Mouse (Mus musculus) activated CD4-positive, CD25-positive, alpha-beta regulatory T cell, adult 4 months (primary cell): ENCODE data around the gene Caln1. TPM values are rescaled to one million over a fixed set of nuclear protein-coding genes. Genes with fewer than 3 reads are reported as not detected.
"Not testable (repeated sequence)": the region's sequence is repeated elsewhere in the genome, so short reads cannot be mapped to it uniquely, and the experiment has no call there.

Experiments used
- ATAC-seq: one replicate; pipeline ENCODE4 v1.8.0; 2017
- polyA plus RNA-seq, 2 experiments: library from polyadenylated mRNA; unstranded; fragments of 100-300 nt; shearing (Covaris generic); gene quantifications; one replicate each; pipeline ENCODE4 v1.2.1; 2017

Gene Caln1
- polyA plus RNA-seq, 2 experiments from 2014 or later: not detected

DNA sequence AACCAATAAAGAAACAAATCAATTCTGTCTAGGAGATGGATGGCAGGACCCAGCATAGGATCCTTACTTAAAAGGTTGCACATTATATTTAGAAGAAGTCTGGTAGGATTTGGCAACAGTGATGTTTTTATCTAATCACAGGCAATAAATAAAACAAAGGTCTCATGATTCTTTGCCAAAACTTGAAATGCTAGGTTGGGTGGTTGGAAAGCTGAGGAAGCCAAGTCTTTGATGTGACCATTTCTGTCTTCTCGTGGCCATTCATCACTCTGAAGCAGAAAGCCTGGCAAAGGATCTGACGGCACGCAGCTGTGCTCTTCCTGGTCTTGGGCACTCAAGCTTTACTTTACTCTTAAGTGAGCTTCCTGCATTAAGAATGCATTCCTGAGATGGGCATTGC lies 193.9 kb downstream of the Caln1 start:
- no peak for ATAC-seq

GRCm38 (mm10) chr5:130566002-130566401 lies 196.7 kb downstream of the Caln1 start:
- no peak for ATAC-seq

- ATAC-seq: no peak
Observed at GRCm38 (mm10) chr5:130577581-130577980, 208.3 kb downstream of the Caln1 start.

- no peak for ATAC-seq
Observed at GRCm38 (mm10) chr5:130584042-130584441, 214.8 kb downstream of the Caln1 start.

DNA sequence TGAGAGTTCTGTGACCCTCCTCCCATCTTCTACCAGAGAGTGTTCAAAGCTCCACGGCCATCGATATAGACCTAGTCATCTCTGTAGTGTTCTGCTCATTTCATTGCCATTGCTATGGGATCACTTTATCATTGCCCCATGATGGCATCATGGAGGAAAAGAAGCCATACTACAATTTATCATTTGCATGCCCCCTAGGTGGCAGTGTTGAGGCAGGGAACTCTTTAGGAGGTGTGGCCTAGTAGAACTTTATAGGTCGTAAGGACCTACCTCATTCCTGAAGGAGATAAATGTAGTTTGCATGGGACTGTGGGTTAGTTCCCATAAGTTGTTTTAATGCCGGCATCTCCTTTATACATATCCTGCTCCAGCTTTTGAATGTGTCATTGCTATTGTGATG lies 217.0 kb downstream of the Caln1 start:
- no peak for ATAC-seq

DNA sequence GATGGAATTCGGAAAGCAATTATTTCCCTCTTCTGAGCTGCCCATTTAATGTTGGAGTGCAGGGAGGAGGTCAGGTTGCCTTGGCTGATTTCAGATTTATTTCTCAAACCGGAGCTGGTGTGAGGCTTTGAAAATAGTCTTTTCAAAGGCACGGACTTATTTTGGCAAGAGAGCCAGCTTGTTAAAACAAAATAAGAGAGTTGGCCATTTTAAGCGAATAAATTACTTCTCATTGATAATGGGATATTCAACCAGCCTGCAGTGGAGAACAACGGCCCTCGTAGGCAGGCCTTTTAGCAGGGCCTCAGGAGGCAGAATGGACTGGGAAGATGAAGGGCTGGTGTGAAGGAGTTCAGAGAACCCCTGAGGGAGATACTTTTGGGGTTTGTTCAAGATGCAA lies 227.3 kb downstream of the Caln1 start:
- no peak for ATAC-seq

DNA sequence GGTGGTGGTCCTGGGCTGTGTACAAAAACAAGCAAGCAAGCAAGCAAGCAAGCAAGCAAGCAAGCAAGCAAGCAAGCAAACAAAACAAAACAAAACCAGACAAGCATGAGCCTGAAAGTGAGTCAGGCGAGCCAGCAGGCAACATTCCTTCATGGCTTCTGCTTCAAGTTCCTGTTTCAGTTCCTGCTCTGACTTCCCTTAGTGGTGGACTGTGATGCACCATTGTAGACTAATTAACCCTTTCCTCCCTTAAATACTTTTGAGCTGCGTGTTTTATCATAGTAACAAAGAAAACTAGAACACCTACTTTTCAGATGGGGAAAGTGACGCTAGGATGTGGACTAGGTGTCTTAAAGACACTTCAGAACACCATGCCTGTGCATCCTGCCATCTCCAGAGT lies 244.4 kb downstream of the Caln1 start:
- ATAC-seq: no peak

- ATAC-seq: no peak
Observed at GRCm38 (mm10) chr5:130614209-130614608, 245.0 kb downstream of the Caln1 start.

GRCm38 (mm10) chr5:130620060-130620459 lies 250.8 kb downstream of the Caln1 start:
- no peak for ATAC-seq

GRCm38 (mm10) chr5:130623206-130623605 lies 254.0 kb downstream of the Caln1 start:
- no peak for ATAC-seq

- ATAC-seq: no peak
Observed at GRCm38 (mm10) chr5:130627800-130628199, 258.5 kb downstream of the Caln1 start.

- ATAC-seq: no peak
Observed at GRCm38 (mm10) chr5:130635397-130635796, 266.1 kb downstream of the Caln1 start.

DNA sequence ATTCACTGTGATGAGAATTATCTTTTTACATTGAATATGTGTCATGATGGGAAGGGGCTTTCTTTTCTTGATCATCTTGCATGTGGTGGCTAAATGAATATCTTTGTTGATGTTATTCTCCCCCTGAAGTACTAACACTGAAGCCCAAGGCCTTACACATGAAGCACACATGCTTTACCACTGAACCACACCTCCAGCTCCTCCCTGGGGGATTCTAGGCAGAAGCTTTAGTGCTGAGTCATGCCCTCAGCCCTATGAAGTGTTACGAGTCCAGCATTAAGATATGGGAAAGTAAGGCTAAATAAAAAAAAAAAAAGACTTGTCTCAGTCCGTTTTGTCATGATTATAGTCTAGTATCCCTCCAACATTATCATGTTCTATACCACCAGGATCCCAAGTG lies 272.6 kb downstream of the Caln1 start:
- no peak for ATAC-seq

- not testable (repeated sequence) for ATAC-seq
Observed at GRCm38 (mm10) chr5:130646126-130646525, 276.9 kb downstream of the Caln1 start.

DNA sequence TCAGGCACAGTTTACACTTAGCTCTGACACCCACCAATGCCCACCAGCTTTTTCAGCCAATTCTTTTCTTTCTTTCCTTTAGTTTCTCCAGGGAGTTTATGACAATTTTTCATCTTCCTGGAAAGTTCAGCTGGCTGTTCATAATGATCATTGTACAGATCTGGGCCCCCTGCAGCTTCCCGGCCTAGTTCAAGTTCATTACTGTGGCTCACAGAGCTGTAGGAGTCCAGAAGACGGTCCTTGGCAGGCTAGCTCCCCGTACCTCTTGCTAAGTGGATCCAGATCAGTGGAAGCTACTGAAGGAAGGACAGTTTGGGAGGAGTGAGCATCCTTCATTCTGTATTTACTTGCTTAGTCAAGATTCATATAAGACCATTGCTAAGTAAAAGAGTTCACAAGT lies 288.9 kb downstream of the Caln1 start:
- ATAC-seq: no peak

GRCm38 (mm10) chr5:130666091-130666490 lies 296.8 kb downstream of the Caln1 start:
- ATAC-seq: no peak

GRCm38 (mm10) chr5:130672588-130672987 lies 303.3 kb downstream of the Caln1 start:
- no peak for ATAC-seq

GRCm38 (mm10) chr5:130673092-130673491 lies 303.8 kb downstream of the Caln1 start:
- no peak for ATAC-seq

GRCm38 (mm10) chr5:130677895-130678294 lies 308.6 kb downstream of the Caln1 start:
- no peak for ATAC-seq

DNA sequence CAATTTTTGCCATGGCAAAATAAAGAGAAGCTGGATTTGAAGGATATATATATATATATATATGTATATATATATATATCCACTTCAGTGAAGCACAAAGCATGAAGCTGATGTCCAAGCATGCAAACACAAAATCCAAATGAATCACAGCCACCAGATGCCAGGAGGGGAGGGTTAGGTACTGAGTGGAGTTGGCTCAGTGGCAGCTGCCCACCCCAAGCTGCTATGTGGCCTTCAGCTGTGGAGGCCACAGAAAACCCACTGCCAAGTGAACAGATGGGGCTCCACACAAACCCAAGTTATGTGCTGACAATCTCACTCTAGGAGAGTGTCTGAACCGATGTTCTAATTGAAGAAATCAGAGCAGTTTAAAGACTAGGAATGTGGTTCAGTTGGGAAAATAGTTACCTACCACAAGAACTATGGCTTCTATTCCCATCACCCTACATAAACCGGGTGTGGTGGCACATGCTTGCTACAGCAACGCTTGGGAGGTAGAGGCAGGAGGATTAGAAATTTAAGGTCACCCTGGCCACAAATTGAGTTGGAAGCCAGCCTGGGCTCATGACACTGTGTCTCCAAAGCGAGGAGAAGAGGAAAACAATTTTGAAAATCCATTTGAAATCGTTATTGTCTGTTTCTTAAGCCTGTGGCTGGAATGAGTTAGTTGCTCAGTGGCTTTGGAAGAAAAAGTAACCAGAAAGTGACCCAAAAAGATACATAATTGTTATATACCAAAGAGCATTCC lies 316.8 kb downstream of the Caln1 start:
- no peak for ATAC-seq

- no peak for ATAC-seq
Observed at GRCm38 (mm10) chr5:130688385-130689138, 319.3 kb downstream of the Caln1 start.

- ATAC-seq: no peak
Observed at GRCm38 (mm10) chr5:130691349-130691748, 322.1 kb downstream of the Caln1 start.

DNA sequence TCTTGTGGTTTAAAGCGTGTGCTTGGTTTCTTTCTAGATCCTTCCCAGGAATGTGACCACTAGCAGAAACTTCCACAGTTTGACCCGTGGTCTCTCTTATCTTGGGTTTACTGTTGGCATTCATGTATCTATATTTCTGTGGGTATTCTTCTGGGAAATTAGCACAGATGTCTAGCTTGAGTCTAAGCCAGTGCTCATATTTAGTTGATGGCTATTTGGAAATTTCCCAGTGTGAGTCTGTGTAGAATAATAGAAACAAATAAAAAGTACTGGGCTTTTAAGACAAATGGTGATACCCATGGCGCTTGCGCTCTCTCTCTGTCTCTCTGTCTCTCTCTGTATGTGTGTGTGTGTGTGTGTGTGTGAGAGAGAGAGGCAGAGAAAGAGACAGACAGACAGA lies 330.2 kb downstream of the Caln1 start:
- no peak for ATAC-seq

DNA sequence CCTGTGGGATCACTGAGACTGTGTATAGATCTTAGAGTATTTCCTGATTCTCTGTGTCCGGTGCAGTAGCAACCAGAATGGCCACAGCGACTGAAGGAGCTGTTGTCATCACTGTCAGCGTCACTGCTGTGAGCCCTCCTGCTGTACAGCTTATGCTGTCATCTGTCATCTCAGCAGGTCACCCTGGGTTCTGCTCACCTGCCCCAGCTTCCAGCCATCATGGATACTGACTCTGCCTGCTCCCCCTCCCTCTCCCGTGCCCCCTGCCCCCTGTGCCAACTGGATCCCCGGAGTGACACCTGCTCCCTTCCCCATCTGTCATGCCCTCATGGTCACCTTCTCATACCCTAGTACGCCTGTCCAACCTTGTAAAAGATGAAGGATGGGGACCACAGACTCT lies 332.5 kb downstream of the Caln1 start:
- ATAC-seq: no peak
